Mouse (Mus musculus): ENCODE measurements around the gene Btbd35f14.
"Not testable (repeated sequence)": the region's sequence is repeated elsewhere in the genome, so short reads cannot be mapped to it uniquely, and the experiment has no call there.

GRCm38 (mm10) chrX:33702249-33702648 is at the start of gene Btbd35f14:
- TF ChIP-seq CTCF (IDR thresholded peaks at IDR 0.05; ENCODE audit: extremely low read depth, insufficient read depth, insufficient read length, insufficient replicate concordance); POLR2A (IDR thresholded peaks at IDR 0.05; ENCODE audit: low read depth, low read length): not testable (repeated sequence)
